Mouse (Mus musculus) kidney, adult 2 months (tissue): ENCODE measurements at regions not wholly inside any gene's neighbourhood (a gene's known extent, or its start where the extent isn't known, plus 50 kb on each side); places are given as distances from the start of the nearest gene placed in this dataset.

Experiments
- CTCF ChIP-seq: fragments of 200-500 bp; conservative IDR thresholded peaks from 2 replicates; pipeline ENCODE4 v1.5.1; 2011; ENCODE audit warnings: low read depth, mild to moderate bottlenecking, control low read depth, low read length, moderate library complexity, mixed read lengths; ENCODE audit not compliant: insufficient read depth, insufficient read length
- POLR2A ChIP-seq: fragments of 200-500 bp; IDR thresholded peaks from one replicate; pipeline ENCODE4 v1.6.1; 2011; ENCODE audit warnings: low read depth, low read length, control low read depth

GRCm38 (mm10) chr3:17848181-17848580, 100.0 kb upstream of the Cypt12 start:
- TF ChIP-seq CTCF (0 out of 2 replicates have a peak, but pooled peaks have one; percentile 19), POLR2A (no peak)
